Mouse (Mus musculus): Measurements from ENCODE around the gene Zfp316. TPM values are rescaled to one million over a fixed set of nuclear protein-coding genes. Genes with fewer than 3 reads are reported as not detected.

The Zfp316 gene
- polyA plus RNA-seq, 1 experiment from 2014 or later, result 6.6 TPM

Other genes starting within 250 kb of the Zfp316 start
- gene Rnf216, start 157.0 kb downstream of the Zfp316 start, polyA plus RNA-seq (2016; fragmentation: Nextera tagmentation; extraction: Ambion mirVana), result 44.2 and 44.3 TPM in 2 replicates
- gene Olfr718-ps1, start 122.4 kb downstream of the Zfp316 start, polyA plus RNA-seq (2016; fragmentation: Nextera tagmentation; extraction: Ambion mirVana), result 0.04 and 0.08 TPM in 2 replicates
- gene Rbak, start 89.2 kb downstream of the Zfp316 start, polyA plus RNA-seq (2016; fragmentation: Nextera tagmentation; extraction: Ambion mirVana), result 13.3 and 13.7 TPM in 2 replicates
- 0.07 TPM in 1 of 2 replicates, not detected in the other for gene Spdye4b, start 89.0 kb downstream of the Zfp316 start, polyA plus RNA-seq (2016; fragmentation: Nextera tagmentation; extraction: Ambion mirVana)
- gene Spdye4a, start 43.1 kb downstream of the Zfp316 start, polyA plus RNA-seq (2016; fragmentation: Nextera tagmentation; extraction: Ambion mirVana), result not detected in 2 replicates
- gene Zfp12, start 34.9 kb downstream of the Zfp316 start, polyA plus RNA-seq (2016; fragmentation: Nextera tagmentation; extraction: Ambion mirVana), result 19.9 and 22.0 TPM in 2 replicates
- gene Zfp853, start 23.6 kb upstream of the Zfp316 start, polyA plus RNA-seq (2016; fragmentation: Nextera tagmentation; extraction: Ambion mirVana), result not detected in 2 replicates
- gene E130309D02Rik, start 45.3 kb upstream of the Zfp316 start, polyA plus RNA-seq (2016; fragmentation: Nextera tagmentation; extraction: Ambion mirVana), result 64.3 and 65.3 TPM in 2 replicates
- 75.7 and 85.7 TPM in 2 replicates for gene Zdhhc4, start 59.2 kb upstream of the Zfp316 start, polyA plus RNA-seq (2016; fragmentation: Nextera tagmentation; extraction: Ambion mirVana)
- gene Grid2ip, start 87.3 kb upstream of the Zfp316 start, polyA plus RNA-seq (2016; fragmentation: Nextera tagmentation; extraction: Ambion mirVana), result 0.07 and 0.18 TPM in 2 replicates
- gene Kdelr2, start 133.8 kb upstream of the Zfp316 start, polyA plus RNA-seq (2016; fragmentation: Nextera tagmentation; extraction: Ambion mirVana), result 179 and 188 TPM in 2 replicates
- gene Daglb, start 194.6 kb upstream of the Zfp316 start, polyA plus RNA-seq (2016; fragmentation: Nextera tagmentation; extraction: Ambion mirVana), result 15.6 and 16.7 TPM in 2 replicates